Mouse (Mus musculus) MEL (cell line): ENCODE data around the gene Lhfpl3. TPM values are rescaled to one million over a fixed set of nuclear protein-coding genes. Genes with fewer than 3 reads are reported as not detected.

ENCODE experiments used
- DNase-seq: peaks from one replicate; pipeline ENCODE4 v3.0.0; 2011; ENCODE audit warnings: low read depth, low spot score
- H3K27ac ChIP-seq: 2 replicates; pipeline ENCODE4 v1.5.1; 2012; ENCODE audit warnings: low read depth, mild to moderate bottlenecking, control low read depth, low read length, moderate library complexity; ENCODE audit not compliant: control insufficient read depth
- H3K27me3 ChIP-seq, 2 experiments: fragments of 150-350 bp in 1 of 2; sonication (generic) in 1 of 2; 2 replicates each; pipeline ENCODE4 v1.6.1; 2012; ENCODE audit warnings: low read length in 2 of 2, mild to moderate bottlenecking in 2 of 2, improper control_type of control experiment in 1 of 2, moderate library complexity in 1 of 2; ENCODE audit not compliant: insufficient read depth in 2 of 2, control insufficient read depth in 1 of 2
- H3K36me3 ChIP-seq, 2 experiments: 2 replicates each; pipeline ENCODE4 v1.6.1; 2012 to 2014; ENCODE audit warnings: low read length in 2 of 2, improper control_type of control experiment in 1 of 2, inconsistent platforms in 1 of 2, mild to moderate bottlenecking in 1 of 2; ENCODE audit not compliant: insufficient read depth in 2 of 2, control insufficient read depth in 1 of 2
- H3K4me1 ChIP-seq, 2 experiments: fragments of 150-350 bp in 1 of 2; sonication (generic) in 1 of 2; 2 replicates each; pipeline ENCODE4 v1.6.1; 2012; ENCODE audit warnings: low read length in 2 of 2, improper control_type of control experiment in 1 of 2, mild to moderate bottlenecking in 1 of 2; ENCODE audit not compliant: insufficient read depth in 2 of 2, control insufficient read depth in 1 of 2
- H3K4me3 ChIP-seq, 2 experiments: fragments of 150-350 bp in 1 of 2; sonication (generic) in 1 of 2; 2 replicates each; pipeline ENCODE4 v1.5.1; 2012; ENCODE audit warnings: low read depth in 2 of 2, low read length in 2 of 2, mild to moderate bottlenecking in 2 of 2, moderate library complexity in 2 of 2, control low read depth in 1 of 2, improper control_type of control experiment in 1 of 2; ENCODE audit not compliant: control insufficient read depth in 1 of 2, insufficient read depth in 1 of 2
- H3K79me2 ChIP-seq: 2 replicates; pipeline ENCODE4 v1.6.1; 2012; ENCODE audit warnings: mild to moderate bottlenecking, low read length, moderate library complexity; ENCODE audit not compliant: control insufficient read depth, poor library complexity, insufficient read depth
- H3K9ac ChIP-seq: 2 replicates; pipeline ENCODE4 v1.6.1; 2012; ENCODE audit warnings: low read depth, mild to moderate bottlenecking, control low read depth, low read length, moderate library complexity; ENCODE audit not compliant: control insufficient read depth, poor library complexity, severe bottlenecking
- H3K9me3 ChIP-seq: fragments of 150-350 bp; sonication (generic); replicated peaks from 2 replicates; pipeline ENCODE4 v1.6.1; 2012; ENCODE audit warnings: mild to moderate bottlenecking, low read length, improper control_type of control experiment, moderate library complexity; ENCODE audit not compliant: insufficient read depth
- CHD2 ChIP-seq: IDR thresholded peaks from 2 replicates; pipeline ENCODE4 v1.6.1; 2011; ENCODE audit warnings: low read length, improper control_type of control experiment
- CTCF ChIP-seq, 3 experiments: IDR thresholded peaks in 2 of 3; conservative IDR thresholded peaks in 1 of 3; 2 replicates each; pipeline ENCODE4 v1.5.1; 2011 to 2012; ENCODE audit warnings: low read length in 3 of 3, low read depth in 2 of 3, mild to moderate bottlenecking in 2 of 3, improper control_type of control experiment in 1 of 3, inconsistent platforms in 1 of 3, mixed read lengths in 1 of 3, moderate library complexity in 1 of 3; ENCODE audit not compliant: control insufficient read depth in 1 of 3, insufficient read depth in 1 of 3, poor library complexity in 1 of 3, severe bottlenecking in 1 of 3
- E2F4 ChIP-seq: IDR thresholded peaks from 2 replicates; pipeline ENCODE4 v1.6.1; 2011; ENCODE audit warnings: low read depth, low read length, improper control_type of control experiment, borderline replicate concordance
- EP300 ChIP-seq, 2 experiments: IDR thresholded peaks; 2 replicates each; pipeline ENCODE4 v1.6.1; 2011; ENCODE audit warnings: improper control_type of control experiment in 2 of 2, low read length in 2 of 2, low read depth in 1 of 2, mild to moderate bottlenecking in 1 of 2
- GABPA ChIP-seq: IDR thresholded peaks from 2 replicates; pipeline ENCODE4 v1.6.1; 2012; ENCODE audit warnings: low read depth, mild to moderate bottlenecking, inconsistent platforms, low read length, improper control_type of control experiment, moderate library complexity
- GATA1 ChIP-seq: IDR thresholded peaks from 2 replicates; pipeline ENCODE4 v1.6.1; 2011; ENCODE audit warnings: low read depth, low read length, improper control_type of control experiment
- MAFK ChIP-seq: IDR thresholded peaks from 2 replicates; pipeline ENCODE4 v1.6.1; 2011; ENCODE audit warnings: low read depth, mild to moderate bottlenecking, low read length, improper control_type of control experiment, borderline replicate concordance
- MAX ChIP-seq: IDR thresholded peaks from 2 replicates; pipeline ENCODE4 v1.6.1; 2011; ENCODE audit warnings: low read length, improper control_type of control experiment
- MAZ ChIP-seq: IDR thresholded peaks from 2 replicates; pipeline ENCODE4 v1.6.1; 2012; ENCODE audit warnings: low read depth, mild to moderate bottlenecking, inconsistent platforms, low read length, improper control_type of control experiment
- MEF2A ChIP-seq: IDR thresholded peaks from 2 replicates; pipeline ENCODE4 v1.6.1; 2014; ENCODE audit warnings: low read depth, mild to moderate bottlenecking, inconsistent platforms, low read length, improper control_type of control experiment; ENCODE audit not compliant: poor library complexity, insufficient replicate concordance, severe bottlenecking; ENCODE audit errors: extremely low read depth
- NELFE ChIP-seq: IDR thresholded peaks from 2 replicates; pipeline ENCODE4 v1.6.1; 2011; ENCODE audit warnings: low read depth, low read length, improper control_type of control experiment
- POLR2AphosphoS2 ChIP-seq: IDR thresholded peaks from 2 replicates; pipeline ENCODE4 v1.6.1; 2011; ENCODE audit warnings: low read length, improper control_type of control experiment
- RAD21 ChIP-seq: IDR thresholded peaks from 2 replicates; pipeline ENCODE4 v1.6.1; 2011; ENCODE audit warnings: mild to moderate bottlenecking, low read depth, low read length, improper control_type of control experiment
- RCOR1 ChIP-seq: IDR thresholded peaks from 2 replicates; pipeline ENCODE4 v1.6.1; 2012; ENCODE audit warnings: low read depth, mild to moderate bottlenecking, inconsistent platforms, low read length, improper control_type of control experiment
- SIN3A ChIP-seq: IDR thresholded peaks from 2 replicates; pipeline ENCODE4 v1.6.1; 2012; ENCODE audit warnings: low read length, improper control_type of control experiment, inconsistent platforms
- SMC3 ChIP-seq: IDR thresholded peaks from 2 replicates; pipeline ENCODE4 v1.6.1; 2011; ENCODE audit warnings: low read depth, low read length, improper control_type of control experiment
- TAL1 ChIP-seq: IDR thresholded peaks from 2 replicates; pipeline ENCODE4 v1.6.1; 2012; ENCODE audit warnings: mild to moderate bottlenecking, inconsistent platforms, low read length, moderate library complexity, mixed read lengths
- TBP ChIP-seq: IDR thresholded peaks from 2 replicates; pipeline ENCODE4 v1.8.0; 2011; ENCODE audit warnings: low read depth, low read length, improper control_type of control experiment
- TCF12 ChIP-seq: IDR thresholded peaks from 2 replicates; pipeline ENCODE4 v1.6.1; 2014; ENCODE audit warnings: low read depth, mild to moderate bottlenecking, inconsistent platforms, low read length, improper control_type of control experiment, moderate library complexity
- USF1 ChIP-seq: IDR thresholded peaks from 2 replicates; pipeline ENCODE4 v1.6.1; 2014; ENCODE audit warnings: low read depth, mild to moderate bottlenecking, inconsistent platforms, low read length, improper control_type of control experiment, moderate library complexity
- USF2 ChIP-seq, 2 experiments: IDR thresholded peaks; 2 replicates each; pipeline ENCODE4 v1.6.1; 2011 to 2012; ENCODE audit warnings: improper control_type of control experiment in 2 of 2, low read length in 2 of 2, borderline replicate concordance in 1 of 2, inconsistent platforms in 1 of 2, low read depth in 1 of 2, mild to moderate bottlenecking in 1 of 2; ENCODE audit not compliant: insufficient read depth in 1 of 2
- ZNF384 ChIP-seq: IDR thresholded peaks from 2 replicates; pipeline ENCODE4 v1.6.1; 2012; ENCODE audit warnings: low read depth, mild to moderate bottlenecking, inconsistent platforms, low read length, improper control_type of control experiment
- polyA plus RNA-seq, 2 experiments: library from polyadenylated mRNA; stranded (reverse) in 1 of 2; unstranded in 1 of 2; fragments of >175 nt in 1 of 2; fragments of >200 nt in 1 of 2; gene quantifications; 2 replicates each; pipeline versions ENCODE4 v1.2.1 to v1.2.4; 2012; ENCODE audit warnings: low replicate concordance in 2 of 2, low read depth in 1 of 2; ENCODE audit not compliant: insufficient read length in 2 of 2, insufficient read depth in 1 of 2, missing spikeins in 1 of 2
- total RNA-seq: library from RNA; depleted of rRNA; stranded (reverse); fragments of 300-350 nt; gene quantifications from 2 replicates; pipeline ENCODE4 v1.2.3, GENCODE M21; 2012

Lhfpl3 gene
- total and polyA plus RNA-seq, 3 experiments, result not detected

- TF ChIP-seq CTCF (IDR thresholded peaks at IDR 0.05 in 2 of 3, conservative IDR thresholded peaks at IDR 0.05 in 1 of 3; ENCODE audit: control insufficient read depth in 1 of 3, insufficient read depth in 1 of 3, low read depth in 2 of 3, low read length in 3 of 3, poor library complexity in 1 of 3, severe bottlenecking in 1 of 3) (no peak), EP300 (IDR thresholded peaks at IDR 0.05; ENCODE audit: low read depth in 1 of 2, low read length in 2 of 2) (no peak), USF2 (IDR thresholded peaks at IDR 0.05; ENCODE audit: borderline replicate concordance in 1 of 2, insufficient read depth in 1 of 2, low read depth in 1 of 2, low read length in 2 of 2) (no peak), CHD2 (no peak), MAFK (no peak), ZNF384 (no peak)
- Histone ChIP-seq H3K9ac (no peak overlapping the region), H3K9me3 (no peaks in the 10 kb centered on the region), H3K4me3 (no peak overlapping the region), H3K4me1 (no peaks in the 10 kb centered on the region), H3K27me3 (no peaks in the 10 kb centered on the region), H3K27ac (no peak overlapping the region), H3K79me2 (no peaks in the 10 kb centered on the region), H3K36me3 (no peaks in the 10 kb centered on the region)
- no peak for DNase-seq
Measured at GRCm38 (mm10) chr5:22745529-22745884, 352 bp upstream of the Lhfpl3 start.

- Histone ChIP-seq H3K9ac (no peak overlapping the region), H3K79me2 (no peaks in the 10 kb centered on the region), H3K36me3 (no peaks in the 10 kb centered on the region), H3K27me3 (no peaks in the 10 kb centered on the region), H3K27ac (no peak overlapping the region), H3K4me3 (no peak overlapping the region), H3K4me1 (no peaks in the 10 kb centered on the region), H3K9me3 (no peaks in the 10 kb centered on the region)
- TF ChIP-seq E2F4 (no peak), TBP (no peak), TAL1 (no peak), CHD2 (no peak), POLR2AphosphoS2 (no peak), GATA1 (no peak), RAD21 (no peak), SMC3 (no peak), NELFE (no peak), MEF2A (no peak), RCOR1 (no peak), MAZ (no peak), GABPA (no peak), USF1 (no peak), MAX (no peak), TCF12 (no peak), SIN3A (no peak)
- no peak for DNase-seq
Measured at GRCm38 (mm10) chr5:22746533-22747021, 718 bp downstream of the Lhfpl3 start.
